Mouse (Mus musculus): Measurements from ENCODE around the gene Tysnd1.

Tysnd1 gene

DNA sequence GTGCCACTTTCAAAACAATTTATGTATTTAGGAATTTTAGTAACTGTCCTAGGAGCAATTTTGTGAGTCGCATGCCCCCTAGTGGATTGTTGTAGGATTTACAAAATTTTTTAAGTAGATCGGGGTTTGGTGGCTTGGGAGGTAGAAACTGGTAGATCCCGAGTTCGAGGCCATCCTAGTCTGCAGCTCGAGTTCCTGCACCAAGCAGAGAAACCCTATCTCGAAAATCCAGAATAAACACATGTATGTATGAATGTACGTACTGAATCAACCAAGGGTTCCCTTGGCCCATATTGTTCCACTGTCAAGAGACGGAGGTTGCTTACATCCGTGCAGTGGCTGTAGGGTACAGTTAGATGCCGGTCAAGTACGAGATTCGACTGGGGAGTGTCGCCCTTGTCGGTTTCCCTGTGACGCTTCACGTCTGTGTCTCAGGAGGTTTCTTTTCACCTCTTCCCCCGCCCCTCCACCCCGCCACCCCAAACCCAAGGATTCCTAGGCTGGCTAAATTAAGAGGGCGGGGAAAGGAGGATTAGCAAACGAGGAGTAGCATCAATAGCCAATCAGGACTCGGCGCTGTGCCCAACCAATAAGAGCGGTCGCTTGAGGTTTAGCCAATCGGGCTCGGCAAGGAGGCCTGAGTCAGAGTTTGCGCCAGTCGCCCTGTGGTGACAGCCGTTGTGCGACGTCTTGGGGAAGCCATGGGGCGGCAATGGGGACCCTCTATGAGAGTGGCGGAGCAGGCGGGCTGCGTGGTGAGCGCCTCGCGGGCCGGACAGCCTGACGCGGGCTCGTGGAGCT is at the start of gene Tysnd1:
Tysnd1 (plus strand) TSS at position 645 of the 801 bp plus-strand sequence.
- DNase-seq (ENCODE audit: low spot score in 2 of 2): peak; percentile 97

DNA sequence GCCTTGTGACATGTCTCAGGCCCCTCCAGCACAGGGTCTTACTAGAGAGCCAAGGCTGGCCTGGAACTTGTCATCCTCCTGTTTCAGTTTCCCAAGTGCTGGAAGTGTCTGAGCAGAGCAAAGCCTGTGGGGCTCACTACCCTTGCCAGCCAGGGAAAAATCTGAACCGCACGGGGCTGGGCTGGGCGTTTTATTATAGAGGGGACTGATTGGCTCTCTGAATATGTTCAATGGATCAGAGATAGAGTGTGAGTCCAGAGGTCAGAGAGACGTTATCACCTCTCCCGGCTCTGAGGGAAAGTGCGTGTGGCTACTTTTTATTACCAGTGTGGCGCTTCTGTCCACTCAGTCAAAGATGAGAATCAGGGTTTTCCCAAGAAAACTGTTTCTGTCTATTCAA is 48.8 kb upstream of the Tysnd1 start:
- DNase-seq (ENCODE audit: low spot score in 2 of 2): no peak

DNA sequence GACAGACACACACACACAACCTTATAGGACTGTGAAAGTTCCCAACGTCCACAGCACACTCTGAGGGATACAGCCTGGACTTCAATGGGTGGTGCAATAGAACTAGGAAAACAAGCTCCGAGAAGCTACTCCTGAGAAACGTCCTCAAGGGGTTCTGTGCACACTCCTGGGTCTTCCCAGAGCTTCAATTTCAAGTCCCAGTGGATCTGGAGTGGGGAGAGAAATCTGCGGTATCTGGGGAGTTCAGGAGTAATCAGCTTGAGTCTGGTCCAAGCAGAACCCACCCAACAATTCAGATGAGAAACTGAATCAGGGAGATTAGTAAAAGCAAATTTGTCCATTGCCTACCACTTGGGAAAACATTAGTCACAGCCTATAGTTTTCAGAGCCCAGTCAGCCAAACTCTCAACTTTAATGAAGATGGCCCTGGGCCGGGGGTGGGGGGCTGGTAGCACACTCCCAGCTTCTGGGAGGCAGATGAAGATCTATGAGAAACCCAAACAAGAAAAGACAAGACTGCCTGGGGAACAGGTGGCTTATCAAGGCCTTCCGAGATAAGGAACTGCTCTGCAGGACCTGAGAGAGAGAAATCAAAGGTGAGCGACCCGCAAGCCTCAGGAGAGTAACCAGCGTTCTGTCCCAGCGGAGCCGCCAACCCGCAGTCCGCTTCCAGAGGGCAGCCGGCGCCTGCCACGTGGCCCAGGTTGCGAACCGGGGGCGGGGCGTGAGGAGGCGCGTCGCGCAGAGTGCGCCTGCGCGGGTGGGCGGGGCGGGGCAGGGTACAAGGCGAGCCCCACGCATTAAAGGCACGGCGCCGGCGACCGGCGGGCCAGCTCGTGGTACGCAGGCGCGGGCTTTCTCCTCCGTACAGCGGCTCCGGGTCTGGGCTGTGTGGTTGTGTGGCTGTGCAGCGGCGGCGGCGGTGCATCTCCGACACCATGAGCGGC is 47.3 kb upstream of the Tysnd1 start, which contains the start of gene Ppa1:
Ppa1 (plus strand) TSS at position 763 of the 947 bp plus-strand sequence.
- DNase-seq (ENCODE audit: low spot score in 2 of 2): peak; percentile 79 to 84

DNA sequence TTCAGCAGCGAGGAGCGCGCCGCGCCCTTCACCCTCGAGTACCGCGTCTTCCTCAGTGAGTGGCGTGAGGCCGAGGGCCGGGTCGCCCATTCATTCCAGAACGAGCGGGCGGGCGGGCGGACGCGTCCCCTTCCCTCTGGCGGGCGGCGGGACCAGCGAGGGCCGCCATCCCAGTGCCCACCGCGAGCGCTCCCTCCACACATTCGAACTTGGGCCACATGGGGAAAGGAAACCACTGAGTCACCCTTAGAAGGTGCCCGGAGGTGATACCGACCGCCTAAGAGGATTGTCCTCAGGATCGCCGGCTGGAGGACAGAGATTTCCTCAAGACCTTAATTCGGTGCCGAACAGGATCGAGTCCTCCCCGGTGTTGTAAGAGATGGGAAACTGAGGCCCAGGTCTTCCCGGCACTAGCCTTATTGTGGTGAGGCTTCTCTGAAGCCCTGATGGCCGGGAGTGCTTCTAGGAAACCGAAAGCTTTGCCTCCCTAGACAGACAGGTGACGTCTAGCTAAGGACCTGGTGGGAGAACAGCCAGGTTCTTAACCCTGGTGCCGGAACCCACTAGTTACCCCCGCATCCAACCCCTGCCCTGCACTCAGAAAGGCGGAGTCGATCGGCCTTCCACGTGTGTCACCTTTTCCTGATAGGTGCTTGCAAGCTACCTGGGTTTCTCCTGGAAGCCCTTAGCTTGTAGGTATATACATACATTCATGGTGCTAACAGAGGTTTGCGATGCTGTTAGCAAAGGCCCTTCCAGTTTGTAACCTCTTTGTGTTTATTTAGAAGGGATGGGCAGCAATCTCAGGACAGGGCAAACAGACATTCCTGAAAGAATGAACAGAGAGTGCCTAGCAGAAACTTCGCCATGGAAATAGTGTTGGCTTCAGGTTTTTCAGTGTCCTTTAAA is 46.3 kb upstream of the Tysnd1 start:
- no peak for DNase-seq (ENCODE audit: low spot score in 2 of 2)

DNA sequence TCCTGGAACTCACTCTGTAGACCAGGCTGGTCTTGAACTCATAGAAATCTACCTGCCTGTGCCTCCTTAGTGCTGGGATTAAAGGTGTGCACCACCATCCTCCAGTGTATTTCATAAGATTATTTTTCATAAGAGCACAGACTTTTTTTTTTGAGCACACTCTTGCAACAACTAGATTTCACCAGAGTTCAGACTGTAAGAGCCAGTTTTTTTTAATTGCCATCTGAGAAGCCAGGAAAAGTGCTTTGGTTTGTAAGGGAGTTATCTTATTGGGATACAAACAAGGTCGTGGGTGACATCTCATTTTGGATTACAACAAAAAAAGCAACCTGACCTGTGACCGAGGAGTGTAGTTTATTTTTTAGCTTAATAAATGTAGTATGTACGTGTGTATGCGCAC is 41.2 kb upstream of the Tysnd1 start:
- DNase-seq (ENCODE audit: low spot score in 2 of 2): no peak

DNA sequence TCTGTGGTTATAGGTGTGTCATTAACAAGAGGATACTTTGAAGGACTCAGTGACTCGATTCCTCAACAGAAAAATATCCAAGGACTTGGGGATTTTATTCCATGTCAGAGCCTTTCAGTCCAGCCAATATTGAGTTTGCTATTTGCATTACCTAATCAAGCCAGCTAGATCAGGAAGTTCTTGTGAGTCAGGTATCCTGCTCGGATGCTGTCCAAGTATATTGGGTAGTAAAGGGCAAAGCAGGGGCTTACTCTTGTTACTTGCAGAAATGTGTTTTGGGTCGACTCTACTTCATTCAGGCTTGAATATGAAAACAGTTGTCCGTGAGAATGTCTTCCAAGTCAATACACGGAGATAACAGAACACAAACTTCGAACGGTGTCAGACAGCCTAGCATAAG is 40.6 kb upstream of the Tysnd1 start:
- no peak for DNase-seq (ENCODE audit: low spot score in 2 of 2)

DNA sequence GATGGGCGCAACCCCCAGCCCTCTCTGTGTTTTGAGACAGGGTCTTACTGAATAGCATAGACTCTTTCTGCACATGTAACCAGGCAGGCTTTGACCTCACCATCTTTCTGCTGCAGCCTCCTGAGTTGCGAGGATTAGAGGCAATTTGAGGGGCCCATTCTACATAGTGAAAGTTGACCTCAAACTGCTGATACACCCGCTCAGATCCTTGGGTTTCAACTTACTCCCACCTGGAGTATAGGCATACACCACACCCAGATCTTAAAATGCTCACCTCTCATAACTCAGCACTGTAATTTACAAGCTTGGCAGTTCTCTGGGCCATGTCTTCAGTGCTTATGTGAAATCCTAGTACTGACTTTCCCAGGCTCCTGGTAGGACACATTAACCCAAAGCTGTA is 40.1 kb upstream of the Tysnd1 start:
- DNase-seq (ENCODE audit: low spot score in 2 of 2): no peak

DNA sequence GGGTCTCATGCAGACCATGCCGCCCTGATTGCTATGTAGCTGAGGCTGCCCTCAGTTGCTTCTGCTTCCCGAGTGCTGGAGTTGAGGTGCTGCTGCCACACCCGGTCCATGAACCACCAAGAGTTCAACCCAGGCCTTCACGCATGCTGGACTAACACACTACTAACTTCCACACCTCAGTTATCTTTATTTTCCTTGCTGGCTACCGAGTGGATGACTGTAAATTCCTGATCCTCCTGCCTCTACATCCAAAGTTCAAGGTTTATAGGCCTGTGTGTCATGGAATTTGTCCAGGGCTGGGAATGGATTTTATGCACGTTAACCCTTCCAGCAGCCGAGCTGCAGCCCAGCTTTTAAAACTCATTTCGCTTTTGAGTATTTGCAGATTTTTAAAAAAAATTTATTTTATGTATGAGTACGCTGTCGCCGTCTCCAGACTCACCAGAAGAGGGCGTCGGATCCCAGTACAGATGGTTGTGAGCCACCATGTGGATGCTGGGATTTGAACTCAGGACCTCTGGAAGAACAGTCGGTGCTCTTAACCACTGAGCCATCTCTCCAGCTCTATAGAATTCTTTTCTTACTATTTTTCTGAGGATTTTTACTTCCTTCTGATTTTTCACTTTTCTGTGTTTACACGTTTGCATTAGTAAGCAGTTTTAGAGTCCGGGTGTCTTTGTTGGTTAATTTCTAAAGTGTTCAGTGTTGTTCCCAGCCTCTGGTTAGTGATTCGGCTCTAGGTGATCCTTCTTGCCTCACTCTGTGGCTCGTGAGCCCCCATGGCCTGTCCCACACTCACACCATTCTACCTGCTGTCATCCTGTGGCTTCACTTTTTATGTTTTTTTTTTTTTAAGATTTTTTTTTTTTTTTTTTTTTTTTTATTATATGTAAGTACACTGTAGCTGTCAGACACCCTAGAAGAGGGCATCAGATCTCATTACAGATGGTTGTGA is 38.1 kb upstream of the Tysnd1 start:
- no peak for DNase-seq (ENCODE audit: low spot score in 2 of 2)

DNA sequence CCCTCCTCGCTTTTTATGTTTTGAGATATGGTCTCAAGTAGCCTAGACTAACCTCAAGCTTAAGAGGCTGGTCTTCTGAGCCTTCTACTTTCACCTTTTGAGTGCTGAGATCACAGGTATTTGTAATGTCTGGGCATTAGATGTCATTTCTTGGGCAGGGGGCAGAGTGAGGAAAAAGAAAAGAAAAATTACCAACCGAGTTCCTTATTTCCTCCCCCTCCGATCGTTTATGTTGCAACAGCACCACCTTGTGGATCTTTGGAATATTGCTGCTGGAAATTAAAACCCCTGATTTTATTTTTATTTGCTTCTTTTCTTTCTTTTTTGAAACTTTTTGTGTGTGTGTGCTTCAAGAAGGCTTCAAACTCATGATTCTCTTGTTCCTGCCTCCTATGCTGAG is 37.3 kb upstream of the Tysnd1 start:
- DNase-seq (ENCODE audit: low spot score in 2 of 2): no peak

DNA sequence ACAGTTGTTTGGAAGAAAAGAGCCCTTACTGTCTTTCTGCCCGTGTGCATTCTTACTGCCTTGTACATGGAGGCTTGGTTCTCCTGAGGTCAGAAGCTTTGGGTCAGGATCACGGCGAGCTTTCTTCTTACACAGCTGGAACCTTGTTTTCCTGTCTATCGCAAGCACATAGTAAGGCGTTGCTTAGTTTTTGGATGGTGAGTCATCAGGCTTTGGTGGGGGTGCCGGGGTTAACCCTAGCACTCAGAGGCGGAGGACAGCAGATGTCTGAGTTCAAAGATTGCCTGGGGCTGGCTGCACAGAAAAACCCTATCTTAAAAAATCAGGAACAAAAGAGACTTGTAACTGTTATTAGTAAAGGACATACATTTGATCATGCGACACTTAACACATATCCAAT is 33.4 kb upstream of the Tysnd1 start:
- peak; percentile 30 to 31 for DNase-seq (ENCODE audit: low spot score in 2 of 2)

DNA sequence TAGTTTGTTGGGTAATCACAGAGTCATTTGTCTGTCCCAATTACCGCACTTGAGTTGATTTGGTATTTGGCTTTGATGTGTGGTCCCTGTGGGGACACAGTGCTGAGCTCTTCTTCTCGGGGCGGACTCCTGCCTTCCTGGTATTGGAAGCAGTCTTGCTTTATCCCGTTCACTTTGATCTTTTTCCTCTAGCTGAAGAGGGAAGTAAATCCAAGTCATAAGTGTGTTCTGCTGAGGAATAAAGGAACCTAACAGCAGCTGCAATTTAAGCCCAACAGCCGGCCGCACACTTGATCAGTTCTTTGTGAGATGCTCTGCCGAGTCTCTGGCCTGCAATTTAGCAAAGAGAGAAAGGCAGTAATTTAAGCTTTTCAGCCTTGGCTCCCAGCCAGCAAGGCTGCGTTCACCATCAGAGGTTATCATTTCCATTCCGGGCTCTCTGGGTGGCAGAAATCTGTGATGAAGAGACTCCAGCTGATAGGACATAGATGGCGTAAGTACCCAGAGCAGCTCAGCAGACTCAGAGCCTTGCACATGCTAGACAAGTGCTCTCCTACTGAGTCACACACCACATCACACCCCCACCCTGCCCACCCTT is 32.8 kb upstream of the Tysnd1 start:
- no peak for DNase-seq (ENCODE audit: low spot score in 2 of 2)

DNA sequence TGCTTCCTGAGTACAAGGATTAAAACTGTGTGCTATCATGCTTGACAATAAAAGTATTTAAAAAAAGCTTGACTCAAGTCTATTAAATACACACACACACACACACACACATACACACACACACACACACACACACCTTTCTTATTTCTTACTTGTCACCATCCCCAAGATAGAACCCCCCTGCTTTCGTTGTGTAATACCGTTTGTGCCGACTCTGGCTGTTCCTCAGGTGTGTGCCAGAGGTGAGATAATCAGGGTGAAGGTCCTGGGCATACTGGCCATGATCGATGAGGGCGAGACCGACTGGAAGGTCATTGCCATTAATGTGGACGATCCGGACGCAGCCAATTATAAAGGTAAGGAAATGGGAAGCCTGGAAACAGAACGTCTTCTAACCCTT is 30.2 kb upstream of the Tysnd1 start:
- no peak for DNase-seq (ENCODE audit: low spot score in 2 of 2)

DNA sequence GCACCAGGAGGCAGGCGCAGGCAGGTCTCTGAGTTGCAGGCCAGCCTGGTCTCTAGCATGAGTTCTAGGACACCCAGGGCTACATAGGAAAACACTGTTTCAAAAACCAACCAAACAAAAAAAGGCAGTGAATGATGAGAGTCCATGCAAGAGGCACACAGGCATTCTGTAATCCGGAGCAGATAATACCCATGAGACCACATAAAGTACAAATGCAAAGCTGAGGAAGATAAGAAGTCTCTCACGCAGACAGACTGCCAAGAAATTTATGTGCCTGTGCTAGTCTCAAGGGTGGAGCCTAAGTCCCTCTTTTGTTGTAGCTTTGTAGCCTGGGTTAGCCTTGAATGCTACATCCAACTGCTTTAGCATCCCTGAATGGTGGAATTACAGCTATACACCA is 29.7 kb upstream of the Tysnd1 start:
- no peak for DNase-seq (ENCODE audit: low spot score in 2 of 2)

DNA sequence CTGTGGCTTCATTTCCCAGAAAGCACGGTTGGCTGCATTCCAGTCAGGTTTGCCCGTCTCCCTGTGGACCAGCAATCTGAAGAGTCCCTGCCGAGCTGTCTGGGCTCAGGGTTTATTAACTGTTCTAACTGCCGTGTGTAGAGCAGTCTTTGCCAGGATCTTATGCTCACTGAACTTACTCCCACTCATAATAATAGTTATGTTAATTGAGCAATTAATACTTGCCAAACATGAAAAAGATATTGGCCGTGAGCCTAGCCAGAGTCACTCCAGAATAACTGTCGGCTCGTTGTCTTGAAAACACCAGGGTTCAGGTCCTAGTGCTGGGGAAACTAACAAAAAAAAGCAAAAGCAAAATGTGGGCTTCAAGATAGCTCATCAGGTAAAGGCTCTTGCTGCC is 26.0 kb upstream of the Tysnd1 start:
- no peak for DNase-seq (ENCODE audit: low spot score in 2 of 2)

DNA sequence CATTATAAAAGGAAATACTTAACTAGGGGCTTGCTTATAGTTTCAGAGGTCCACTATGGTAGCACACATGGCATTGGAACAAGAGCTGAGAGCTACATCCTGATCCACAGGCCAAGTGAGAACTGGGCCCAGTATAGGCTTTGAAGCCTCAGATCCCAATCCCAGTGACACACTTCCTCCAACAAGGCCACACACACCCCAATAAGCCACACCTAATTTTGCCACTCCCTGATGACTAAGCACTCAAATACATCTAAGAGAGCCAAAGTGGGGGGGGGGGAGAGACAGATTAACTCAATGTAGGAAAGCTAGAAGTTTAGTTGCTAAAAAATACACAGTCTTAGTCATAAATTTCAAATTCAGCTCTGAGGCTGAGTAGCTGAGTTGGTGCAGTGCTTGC is 25.4 kb upstream of the Tysnd1 start:
- no peak for DNase-seq (ENCODE audit: low spot score in 2 of 2)

DNA sequence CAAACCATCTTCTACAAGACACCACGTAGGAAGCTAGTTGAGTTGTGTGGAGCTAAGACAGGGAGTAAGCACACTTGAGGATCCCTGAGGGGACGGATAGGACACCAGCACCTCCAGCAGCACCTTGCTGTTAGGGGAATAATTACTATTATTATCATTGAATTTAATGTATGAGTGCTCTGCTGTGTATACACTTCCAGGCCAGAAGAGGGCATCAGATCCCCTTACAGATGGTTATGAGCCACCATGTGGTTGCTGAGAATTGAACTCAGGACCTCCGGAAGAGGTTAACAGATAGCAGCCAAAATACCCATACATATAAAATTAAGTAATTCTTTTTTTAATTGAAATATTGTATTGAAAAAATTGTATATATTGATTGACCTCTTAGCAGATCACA is 24.6 kb upstream of the Tysnd1 start:
- no peak for DNase-seq (ENCODE audit: low spot score in 2 of 2)

DNA sequence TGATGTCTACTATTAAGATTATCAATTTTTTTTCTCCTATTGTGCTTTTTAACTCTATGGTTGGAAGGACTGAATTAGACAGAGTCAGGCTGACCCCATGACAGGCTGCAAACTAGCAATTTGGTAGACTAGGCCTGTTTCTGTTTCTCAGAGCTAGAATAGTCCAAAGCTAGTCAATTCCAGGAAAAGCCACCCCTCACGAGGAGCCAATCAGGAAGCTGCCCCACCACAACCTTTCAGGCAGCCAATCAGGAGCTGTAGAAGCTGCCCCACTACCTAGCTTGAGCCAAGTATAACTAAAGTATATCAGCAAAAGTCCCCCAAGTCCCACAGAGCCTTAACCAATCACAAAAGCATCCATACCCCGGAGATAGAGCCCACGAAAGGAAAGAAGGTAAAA is 19.4 kb upstream of the Tysnd1 start:
- no peak for DNase-seq (ENCODE audit: low spot score in 2 of 2)

DNA sequence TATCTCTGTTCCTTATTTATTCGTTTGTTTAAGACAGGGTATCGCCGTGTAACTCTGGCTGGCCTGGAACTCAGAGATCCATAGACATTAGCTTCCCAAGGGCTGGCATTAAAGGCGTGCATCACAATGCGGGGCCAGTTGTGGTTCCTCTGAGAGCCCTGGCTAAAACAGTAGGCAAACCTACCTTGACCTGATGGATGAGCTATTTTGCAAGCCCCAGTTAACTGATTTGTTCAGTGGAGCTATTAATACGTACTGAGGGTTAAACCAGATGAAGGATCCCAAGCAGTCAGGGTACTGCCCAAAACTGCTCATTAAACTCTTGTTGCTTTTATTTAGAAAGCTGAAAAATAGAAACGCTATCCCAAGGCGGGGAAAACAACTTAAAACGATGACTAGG is 15.8 kb upstream of the Tysnd1 start:
- no peak for DNase-seq (ENCODE audit: low spot score in 2 of 2)

DNA sequence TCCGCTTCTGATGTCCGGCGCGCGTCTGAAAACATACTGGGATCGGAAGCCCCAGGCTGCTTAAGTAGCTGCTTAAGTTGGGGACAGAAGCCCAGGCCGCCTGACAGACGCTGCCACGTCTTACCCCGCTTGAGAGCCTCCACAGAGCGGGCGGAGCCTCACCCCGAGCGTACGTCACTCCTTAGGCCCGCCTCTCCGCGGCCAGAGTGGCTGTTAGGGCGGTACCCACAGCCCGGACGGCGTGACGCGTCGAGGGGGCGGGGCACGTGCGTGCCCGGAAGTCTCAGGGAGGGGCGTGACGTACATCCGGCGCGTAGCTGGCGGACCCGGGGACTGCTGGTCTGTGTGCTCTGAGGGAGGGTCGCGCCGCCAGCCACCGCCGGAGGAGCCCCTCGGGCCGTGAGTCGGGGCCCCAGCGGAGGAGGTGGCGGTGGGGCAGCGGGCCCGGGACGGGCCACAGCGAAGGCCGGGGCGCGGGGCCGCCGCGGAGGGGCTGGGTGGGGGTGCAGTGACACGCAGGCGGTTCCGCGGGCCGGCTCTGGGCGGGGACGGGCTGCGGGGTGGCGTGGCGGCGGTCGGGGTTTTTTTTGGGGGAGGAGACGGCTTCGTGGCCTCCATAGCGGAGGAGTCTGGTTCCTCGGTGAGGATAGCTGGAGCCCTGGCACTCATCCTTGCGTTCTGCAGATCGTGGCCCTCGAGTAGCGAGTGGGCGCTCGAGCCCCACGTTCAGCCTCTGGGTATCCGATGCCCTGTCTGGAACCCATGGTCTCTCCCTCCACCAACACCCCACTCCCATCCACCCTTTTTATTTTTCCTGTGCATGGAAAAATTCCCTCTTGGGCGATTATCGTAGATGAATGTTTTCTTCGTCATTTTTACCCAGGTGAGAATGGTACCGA is 15.1 kb upstream of the Tysnd1 start, which contains the start of gene Sar1a:
Sar1a (plus strand) TSS at position 285 of the 899 bp plus-strand sequence.
- DNase-seq (ENCODE audit: low spot score in 2 of 2): peak; percentile 98
